Mouse (Mus musculus) midbrain, embryonic 12.5 days (tissue): Measurements from ENCODE around the gene Megf6. TPM values are rescaled to one million over a fixed set of nuclear protein-coding genes. Genes with fewer than 3 reads are reported as not detected.

Experiments used
- ATAC-seq: fragments of 200-750 bp; cut with Nextera tagmentation; 2 replicates; pipeline ENCODE4 v1.8.0; 2017; ENCODE audit warnings: low read depth, moderate TSS enrichment, moderate library complexity; ENCODE audit not compliant: low FRiP score
- H3K27ac ChIP-seq: fragments of 300-500 bp; sonication (generic); replicated peaks from 2 replicates; pipeline ENCODE4 v1.5.1; 2016; ENCODE audit warnings: mild to moderate bottlenecking
- H3K27me3 ChIP-seq: fragments of 300-500 bp; sonication (generic); 2 replicates; pipeline ENCODE4 v1.6.1; 2016; ENCODE audit warnings: mild to moderate bottlenecking
- H3K36me3 ChIP-seq: fragments of 300-500 bp; sonication (generic); 2 replicates; pipeline ENCODE4 v1.6.1; 2016
- H3K4me1 ChIP-seq: fragments of 300-500 bp; sonication (generic); 2 replicates; pipeline ENCODE4 v1.6.1; 2016
- H3K4me2 ChIP-seq: fragments of 300-500 bp; sonication (generic); replicated peaks from 2 replicates; pipeline ENCODE4 v1.6.1; 2016; ENCODE audit warnings: mild to moderate bottlenecking, moderate library complexity
- H3K4me3 ChIP-seq: fragments of 300-500 bp; sonication (generic); 2 replicates; pipeline ENCODE4 v1.5.1; 2016; ENCODE audit warnings: mild to moderate bottlenecking
- H3K9ac ChIP-seq: fragments of 300-500 bp; sonication (generic); replicated peaks from 2 replicates; pipeline ENCODE4 v1.6.1; 2016; ENCODE audit warnings: mild to moderate bottlenecking, moderate library complexity
- H3K9me3 ChIP-seq: fragments of 300-500 bp; sonication (generic); 2 replicates; pipeline ENCODE4 v1.6.1; 2016; ENCODE audit warnings: mild to moderate bottlenecking
- WGBS: fragments of 180-500 bp; shearing (Covaris S2); methylation state at CpG from one replicate; pipeline ENCODE4 v1.1.7; 2016; 5-methylcytosine and 5-hydroxymethylcytosine counted together
- polyA plus RNA-seq: library from polyadenylated mRNA; unstranded; fragments of >200 nt; fragmentation: Nextera tagmentation; extraction: Ambion mirVana; gene quantifications from 2 replicates; pipeline ENCODE4 v1.2.1, GENCODE M21; 2016

The Megf6 gene
- polyA plus RNA-seq, 1 experiment from 2014 or later, result 29.5 TPM

- no peaks in the 10 kb centered on the region for H3K36me3 ChIP-seq
- H3K27ac ChIP-seq, result no peak overlapping the region
- H3K4me2 ChIP-seq, result no peak overlapping the region
- H3K9ac ChIP-seq, result no peak overlapping the region
- no peak for ATAC-seq
- H3K4me1 ChIP-seq, result peaks cover 14% of the 10 kb centered on the region
- no peaks in the 10 kb centered on the region for H3K9me3 ChIP-seq
- H3K4me3 ChIP-seq, result no peak overlapping the region
- 88% methylated on average over 8 of the region's 8 CpGs for WGBS
- H3K27me3 ChIP-seq, result peaks cover 6% of the 10 kb centered on the region; the same call in 1 of the 2 replicates
These were observed 68.7 kb downstream of the Megf6 start for GRCm38 (mm10) chr4:154239199-154239598.

- Histone ChIP-seq H3K4me1 (peaks cover 14% of the 10 kb centered on the region), H3K27ac (no peak overlapping the region), H3K9me3 (no peaks in the 10 kb centered on the region), H3K4me2 (no peak overlapping the region), H3K9ac (no peak overlapping the region), H3K36me3 (no peaks in the 10 kb centered on the region), H3K4me3 (no peak overlapping the region), H3K27me3 (peaks cover 6% of the 10 kb centered on the region; the same call in 1 of the 2 replicates)
- ATAC-seq, result no peak
- WGBS, result 66% methylated on average over 11 of the region's 11 CpGs
These were observed 70.1 kb downstream of the Megf6 start for GRCm38 (mm10) chr4:154240608-154241007.

DNA sequence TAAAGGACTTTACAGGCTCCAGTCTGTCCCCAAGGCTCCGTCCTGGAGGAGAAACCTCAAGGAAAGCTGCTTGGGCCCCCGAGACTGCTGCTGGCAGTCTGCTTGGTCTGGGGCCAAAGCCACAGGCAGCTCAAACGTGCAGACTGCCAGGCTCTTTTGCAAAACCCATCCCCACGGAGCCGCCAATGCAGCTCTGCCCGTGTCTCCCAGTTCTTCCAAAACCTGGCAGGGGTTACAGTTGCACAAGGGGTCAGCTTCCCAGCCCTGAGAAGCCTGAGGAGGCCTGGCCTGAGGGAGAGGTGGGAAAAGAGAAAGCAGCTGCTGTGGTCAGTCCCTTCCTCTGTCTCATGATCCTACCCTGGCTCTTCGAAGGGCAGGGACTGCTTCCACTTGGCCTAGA lies 74.8 kb downstream of the Megf6 start:
- H3K9ac ChIP-seq, result no peak overlapping the region
- 84% methylated on average over 7 of the region's 7 CpGs for WGBS
- peaks cover 8% of the 10 kb centered on the region; the same call in 1 of the 2 replicates for H3K27me3 ChIP-seq
- H3K4me2 ChIP-seq, result no peak overlapping the region
- H3K9me3 ChIP-seq, result no peaks in the 10 kb centered on the region
- no peak for ATAC-seq
- no peak overlapping the region for H3K27ac ChIP-seq
- no peak overlapping the region for H3K4me3 ChIP-seq
- H3K36me3 ChIP-seq, result no peaks in the 10 kb centered on the region
- peaks cover 15% of the 10 kb centered on the region for H3K4me1 ChIP-seq

DNA sequence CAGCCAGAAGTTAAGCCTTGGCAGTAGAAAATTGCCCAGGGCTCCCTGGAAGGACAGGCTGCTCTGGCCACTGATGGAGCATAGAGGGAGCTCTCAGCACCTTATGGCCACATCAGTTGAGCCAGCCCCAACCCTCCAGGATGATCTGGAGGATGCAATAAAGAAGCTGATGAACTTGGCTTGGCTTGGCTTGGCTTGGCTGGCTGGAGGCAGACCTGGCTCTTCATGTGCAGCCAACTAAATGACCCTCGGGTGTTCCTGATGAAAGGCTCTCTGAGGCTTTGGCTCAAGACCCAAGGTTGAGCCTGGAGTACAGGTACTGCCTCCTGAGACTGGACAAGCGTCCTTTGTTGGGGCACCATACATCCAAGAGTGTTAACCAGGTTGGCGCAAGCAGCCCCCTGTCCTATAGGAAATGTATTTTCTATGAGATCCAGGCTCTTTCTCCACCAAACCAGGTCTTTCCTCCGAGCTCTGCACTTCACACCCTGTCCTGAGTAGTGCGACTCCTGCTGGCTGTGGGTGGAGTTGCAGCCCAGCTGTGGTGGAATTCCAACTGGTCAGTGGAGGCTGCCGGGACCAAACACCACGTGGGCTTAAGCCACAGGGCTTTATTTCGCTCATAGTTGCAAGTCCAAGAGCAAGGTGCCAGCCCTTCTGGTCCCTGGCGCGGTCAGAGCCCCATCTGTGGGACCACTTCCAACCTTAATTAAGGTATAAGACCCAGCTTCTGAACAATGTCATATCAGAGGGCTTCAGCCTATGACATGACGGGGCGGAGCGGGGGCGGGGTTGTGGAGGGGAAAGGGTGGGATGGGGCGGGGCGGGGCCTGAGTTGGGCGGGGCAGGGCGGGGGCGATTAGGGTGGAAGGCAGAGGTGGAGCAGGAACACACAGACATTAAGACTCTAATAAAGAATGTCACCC lies 75.8 kb downstream of the Megf6 start:
- H3K9ac ChIP-seq, result no peak overlapping the region
- H3K4me2 ChIP-seq, result peak overlapping the region; percentile 52
- peaks cover 15% of the 10 kb centered on the region for H3K4me1 ChIP-seq
- H3K4me3 ChIP-seq, result peak overlapping the region; percentile 27
- H3K27me3 ChIP-seq, result peaks cover 8% of the 10 kb centered on the region; the same call in 1 of the 2 replicates
- H3K9me3 ChIP-seq, result no peaks in the 10 kb centered on the region
- H3K36me3 ChIP-seq, result no peaks in the 10 kb centered on the region
- no peak overlapping the region for H3K27ac ChIP-seq
- 9% methylated on average over 19 of the region's 19 CpGs for WGBS
- 0 out of 2 replicates have a peak, but pooled peaks have one; percentile 13 for ATAC-seq

DNA sequence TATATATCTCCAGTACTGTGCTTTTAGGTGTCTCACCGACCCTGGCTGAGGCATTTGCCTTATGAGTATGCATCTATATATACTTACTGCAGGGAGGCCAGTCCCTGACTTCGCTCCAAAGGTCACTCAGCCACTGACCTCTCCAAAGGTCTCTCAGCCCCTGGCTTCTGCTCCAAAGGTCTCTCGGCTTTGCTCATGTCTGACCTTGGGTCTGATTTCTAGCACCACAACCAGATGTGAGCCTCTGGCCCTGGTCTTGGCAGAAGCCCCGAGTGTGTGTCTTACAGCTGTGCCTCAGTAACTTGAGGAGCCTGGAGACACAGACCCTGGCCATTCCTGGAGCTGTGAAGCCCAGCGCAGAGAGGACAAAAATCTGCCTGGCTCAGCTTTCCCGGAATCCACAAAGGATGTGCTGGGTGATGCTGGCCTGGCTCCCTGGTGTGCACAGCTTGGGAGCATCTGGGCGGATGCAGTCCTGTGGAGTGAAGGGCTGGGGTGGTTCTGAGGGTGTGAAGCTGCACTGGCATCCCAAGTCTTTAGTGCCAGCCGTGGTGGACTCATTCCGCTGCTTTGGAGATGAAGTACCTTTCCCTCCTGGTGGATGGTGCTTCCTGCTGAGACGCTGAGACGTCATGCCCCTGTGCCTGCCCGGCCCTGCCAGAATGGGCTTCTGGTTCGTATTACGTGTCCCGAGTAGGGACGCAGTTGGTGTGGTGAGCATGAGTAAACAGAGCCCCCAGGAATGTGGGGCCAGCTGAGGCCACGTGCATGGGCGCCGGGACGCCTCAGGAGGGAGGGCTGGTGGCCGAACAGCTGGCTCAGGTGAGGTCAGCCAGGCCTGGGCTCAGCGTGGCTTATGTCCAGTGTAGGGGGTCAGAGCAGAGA lies 76.9 kb downstream of the Megf6 start:
- Histone ChIP-seq H3K4me3 (no peak overlapping the region), H3K9me3 (no peaks in the 10 kb centered on the region), H3K36me3 (no peaks in the 10 kb centered on the region), H3K27me3 (peaks cover 8% of the 10 kb centered on the region; the same call in 1 of the 2 replicates), H3K9ac (no peak overlapping the region), H3K27ac (no peak overlapping the region), H3K4me1 (peaks cover 15% of the 10 kb centered on the region), H3K4me2 (no peak overlapping the region)
- 0 out of 2 replicates have a peak, but pooled peaks have one; percentile 10 for ATAC-seq
- WGBS, result 47% methylated on average over 22 of the region's 22 CpGs

GRCm38 (mm10) chr4:154248092-154248805 lies 77.7 kb downstream of the Megf6 start:
- H3K4me2 ChIP-seq, result no peak overlapping the region
- 78% methylated on average over 21 of the region's 21 CpGs for WGBS
- peaks cover 8% of the 10 kb centered on the region; the same call in 1 of the 2 replicates for H3K27me3 ChIP-seq
- H3K36me3 ChIP-seq, result no peaks in the 10 kb centered on the region
- ATAC-seq, result no peak
- H3K9me3 ChIP-seq, result no peaks in the 10 kb centered on the region
- H3K9ac ChIP-seq, result no peak overlapping the region
- no peak overlapping the region for H3K27ac ChIP-seq
- peaks cover 15% of the 10 kb centered on the region for H3K4me1 ChIP-seq
- no peak overlapping the region for H3K4me3 ChIP-seq

GRCm38 (mm10) chr4:154249316-154249715 lies 78.8 kb downstream of the Megf6 start:
- Histone ChIP-seq H3K4me2 (no peak overlapping the region), H3K4me3 (no peak overlapping the region), H3K4me1 (peaks cover 15% of the 10 kb centered on the region), H3K27me3 (peaks cover 8% of the 10 kb centered on the region; the same call in 1 of the 2 replicates), H3K9me3 (no peaks in the 10 kb centered on the region), H3K27ac (0 out of 2 replicates have a peak overlapping the region, but pooled peaks have one; percentile 6), H3K36me3 (no peaks in the 10 kb centered on the region), H3K9ac (no peak overlapping the region; the same call in 1 of the 2 replicates)
- WGBS, result 56% methylated on average over 8 of the region's 8 CpGs
- no peak for ATAC-seq

DNA sequence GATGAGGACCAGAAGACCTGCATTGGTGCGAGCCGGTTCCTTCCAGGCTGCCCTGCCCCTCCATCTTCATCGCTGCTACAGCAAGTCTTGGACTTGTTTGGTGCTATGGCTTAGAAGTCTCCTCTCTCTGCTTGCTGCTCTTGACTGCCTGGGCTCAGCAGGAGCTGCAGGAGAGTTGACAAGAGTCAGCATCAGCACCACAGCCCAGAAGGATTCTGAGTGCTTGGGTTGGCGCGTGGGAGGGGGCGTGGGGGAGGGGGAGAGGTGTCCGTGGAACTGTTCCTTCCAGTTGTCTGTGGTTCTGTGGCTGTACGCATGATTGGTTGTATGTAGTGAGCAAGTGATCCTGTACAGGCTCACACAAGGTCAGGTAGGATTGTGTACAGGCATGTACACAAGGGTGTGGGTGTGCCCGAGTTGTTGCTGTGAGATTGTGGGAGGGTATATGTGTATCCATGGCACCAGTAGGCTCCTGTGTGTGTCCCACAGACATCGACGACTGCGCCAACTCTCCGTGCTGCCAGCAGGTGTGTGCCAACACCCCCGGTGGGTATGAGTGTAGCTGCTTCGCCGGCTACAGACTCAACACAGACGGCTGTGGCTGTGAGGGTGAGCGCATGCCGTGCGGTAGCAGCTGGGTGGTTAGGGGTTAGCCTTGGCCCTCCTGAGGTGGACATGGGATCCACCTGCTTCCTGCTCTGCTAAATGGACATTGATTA lies 82.2 kb downstream of the Megf6 start:
- 94% methylated on average over 20 of the region's 20 CpGs for WGBS

DNA sequence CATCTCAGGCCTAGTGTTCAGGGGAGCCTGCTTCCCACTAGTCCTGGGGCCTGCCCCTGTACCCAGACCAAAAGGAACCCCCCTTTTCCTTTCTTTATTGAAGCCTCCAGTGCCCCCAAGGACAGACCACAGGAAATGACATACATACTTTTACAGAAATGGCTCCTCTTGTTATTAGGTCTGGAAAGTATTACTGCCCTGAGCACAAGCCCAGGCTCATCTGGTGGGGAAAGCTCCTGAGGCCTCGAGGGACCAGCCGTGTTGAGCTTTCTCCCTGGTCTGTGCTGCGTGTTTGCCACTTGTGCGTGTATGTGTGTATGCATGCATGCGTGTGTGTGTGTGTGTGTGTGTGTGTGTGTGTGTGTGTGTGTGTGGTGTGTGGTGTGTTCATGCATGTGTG lies 90.2 kb downstream of the Megf6 start:
- Histone ChIP-seq H3K4me3 (no peak overlapping the region), H3K4me1 (no peaks in the 10 kb centered on the region), H3K36me3 (peaks cover 10% of the 10 kb centered on the region; the same call in 1 of the 2 replicates), H3K4me2 (no peak overlapping the region), H3K27me3 (no peaks in the 10 kb centered on the region), H3K27ac (no peak overlapping the region), H3K9ac (no peak overlapping the region), H3K9me3 (0 out of 2 replicates have a peak, but pooled peaks cover 2% of the 10 kb centered on the region)
- ATAC-seq, result no peak
- WGBS, result 86% methylated on average over 5 of the region's 5 CpGs

More for the DNA sequence above, 82.2 kb downstream of the Megf6 start:
- no peak for ATAC-seq
- Histone ChIP-seq H3K9ac (no peak overlapping the region), H3K4me2 (no peak overlapping the region), H3K4me3 (no peak overlapping the region), H3K27ac (no peak overlapping the region), H3K27me3 (0 out of 2 replicates have a peak, but pooled peaks cover 4% of the 10 kb centered on the region), H3K4me1 (0 out of 2 replicates have a peak, but pooled peaks cover 5% of the 10 kb centered on the region), H3K9me3 (no peaks in the 10 kb centered on the region), H3K36me3 (no peaks in the 10 kb centered on the region; the same call in 1 of the 2 replicates)

GRCm38 (mm10) chr4:154262071-154262470 lies 91.5 kb downstream of the Megf6 start:
- 57% methylated on average over 4 of the region's 4 CpGs for WGBS
- H3K9me3 ChIP-seq, result 0 out of 2 replicates have a peak, but pooled peaks cover 2% of the 10 kb centered on the region
- no peaks in the 10 kb centered on the region for H3K4me1 ChIP-seq
- H3K4me2 ChIP-seq, result no peak overlapping the region
- H3K27me3 ChIP-seq, result no peaks in the 10 kb centered on the region
- no peak overlapping the region for H3K9ac ChIP-seq
- peaks cover 10% of the 10 kb centered on the region; the same call in 1 of the 2 replicates for H3K36me3 ChIP-seq
- no peak for ATAC-seq
- no peak overlapping the region for H3K27ac ChIP-seq
- H3K4me3 ChIP-seq, result no peak overlapping the region
